Mouse (Mus musculus): ENCODE data around the gene Ppp1cc.
A peak's percentile ranks its signal among the peaks of the same experiment; 100 is the strongest.

The Ppp1cc gene

DNA sequence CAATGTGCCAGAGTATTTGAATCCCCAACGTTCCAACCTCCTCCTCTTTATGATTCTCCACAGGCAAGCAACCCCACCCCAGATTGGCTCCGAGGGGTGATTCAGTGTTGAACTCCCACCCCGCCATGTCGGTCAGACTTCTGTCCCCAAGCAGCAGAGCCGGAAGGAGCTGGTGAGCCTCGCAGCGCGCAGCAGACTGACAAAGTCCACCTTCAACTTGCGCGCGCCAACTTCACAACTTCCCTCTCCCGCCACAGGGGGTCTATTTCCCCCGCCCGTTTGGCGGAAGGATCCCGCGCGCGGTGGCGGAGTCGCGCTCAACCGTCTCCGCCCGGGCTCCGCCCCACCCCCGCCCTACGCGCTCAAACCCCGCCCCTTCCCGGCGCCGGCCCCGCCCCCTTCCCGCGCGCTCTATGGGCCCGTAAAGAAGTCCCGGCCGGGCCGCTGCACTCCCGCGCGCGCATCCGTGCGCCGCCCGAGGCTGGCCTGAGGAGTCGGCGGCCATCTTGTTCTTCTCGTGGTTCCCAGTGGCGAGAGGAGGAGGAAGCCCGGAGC, at the start of gene Ppp1cc:
Gene Ppp1cc (plus strand): TSS at position 452 of the 555 bp plus-strand sequence.
- DNase-seq (ENCODE audit: low spot score in 2 of 2), result peak; percentile 95

DNA sequence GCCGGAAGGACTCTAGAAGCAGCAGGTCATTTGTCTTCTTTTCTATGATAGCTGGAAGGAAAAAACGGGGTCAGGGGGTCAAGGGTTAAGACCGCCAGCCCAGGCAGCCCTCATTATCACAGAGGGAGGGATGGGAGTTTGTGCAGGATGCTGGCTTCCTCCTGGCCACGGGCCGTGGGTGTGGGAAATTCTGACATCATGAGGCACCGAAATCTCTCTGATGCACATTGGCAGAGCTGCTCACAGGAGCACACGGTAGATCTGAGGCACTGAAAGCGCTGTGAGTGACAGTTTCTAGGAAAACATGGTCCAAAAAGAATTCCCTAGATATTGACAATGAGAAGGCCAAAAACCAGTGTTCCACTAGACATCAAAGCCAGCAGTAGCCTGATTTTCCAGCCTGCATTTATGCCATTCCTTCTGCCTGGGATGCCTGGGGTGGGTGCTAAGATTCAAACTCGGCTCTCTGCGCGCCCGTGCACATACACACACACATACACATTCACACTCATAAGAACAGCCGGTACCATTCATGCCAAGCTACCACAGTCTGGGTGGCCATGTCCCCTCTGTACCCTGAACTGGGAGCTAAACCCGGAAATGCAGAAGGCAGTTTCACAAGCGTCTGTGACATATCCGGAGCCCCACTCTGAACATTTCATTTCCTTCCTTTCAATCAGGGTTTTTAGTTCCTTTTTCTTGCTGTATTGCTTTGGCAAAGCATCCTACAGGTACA, 48.6 kb upstream of the Ppp1cc start:
- DNase-seq (ENCODE audit: low spot score in 2 of 2), result no peak

DNA sequence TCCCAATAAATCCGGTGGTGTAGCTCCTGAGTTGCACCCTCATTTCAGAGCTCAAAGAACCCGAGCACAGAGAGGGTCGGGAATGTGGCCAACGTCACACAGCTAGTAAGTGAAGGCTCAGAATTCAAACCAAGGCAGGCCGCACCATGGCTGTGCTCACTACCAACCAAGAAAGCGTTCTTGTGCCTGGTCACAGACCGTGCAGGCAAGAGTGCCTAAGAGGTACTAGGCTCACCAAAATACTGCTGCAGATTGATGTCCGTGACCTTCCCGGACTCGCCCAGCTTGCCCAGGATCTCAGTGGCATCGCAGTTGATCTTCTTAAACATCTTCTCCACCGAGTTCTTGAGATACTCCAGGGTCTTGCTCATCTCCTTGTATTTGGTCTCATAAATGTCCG, 47.5 kb upstream of the Ppp1cc start:
- no peak for DNase-seq (ENCODE audit: low spot score in 2 of 2)

DNA sequence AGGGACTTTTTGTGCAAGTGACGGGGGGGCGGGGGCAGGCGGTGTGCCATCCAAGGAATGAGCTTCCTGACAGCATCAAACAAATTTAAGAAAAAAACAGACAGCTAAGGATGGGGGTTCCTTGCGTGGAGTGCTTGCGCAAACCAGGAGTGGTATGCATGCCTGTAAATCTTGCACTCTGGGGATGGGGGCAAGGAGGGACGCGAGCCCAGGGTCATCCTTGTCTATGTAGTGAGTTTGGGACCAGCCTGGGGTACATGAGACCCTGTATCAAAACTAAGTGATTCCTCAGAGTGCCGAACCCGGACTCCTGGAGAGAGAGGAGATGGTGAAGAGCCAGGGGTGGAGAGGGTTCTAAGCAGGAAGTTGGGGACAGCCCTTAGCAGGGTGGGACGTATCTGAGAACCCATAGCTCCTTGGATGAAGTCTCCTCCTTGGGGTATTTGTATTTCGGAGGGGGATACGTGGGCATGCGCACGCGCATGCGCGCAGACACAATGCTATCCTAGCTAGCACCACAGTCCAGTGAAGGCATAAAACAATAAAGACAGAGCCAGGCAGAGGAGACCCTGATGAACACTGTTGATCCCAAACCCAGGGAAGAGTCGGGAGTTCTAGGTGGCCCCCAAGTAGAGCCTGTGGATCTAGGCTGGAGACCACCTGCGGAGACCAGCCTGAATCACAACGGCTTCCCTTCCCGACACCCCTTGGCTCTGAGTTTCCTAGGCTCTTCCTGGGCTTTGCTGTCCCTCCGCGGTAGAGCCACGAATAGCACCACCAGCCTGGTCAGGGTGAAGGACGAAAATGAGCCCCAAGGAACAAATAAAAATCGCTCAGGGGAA, 46.8 kb upstream of the Ppp1cc start:
- no peak for DNase-seq (ENCODE audit: low spot score in 2 of 2)

DNA sequence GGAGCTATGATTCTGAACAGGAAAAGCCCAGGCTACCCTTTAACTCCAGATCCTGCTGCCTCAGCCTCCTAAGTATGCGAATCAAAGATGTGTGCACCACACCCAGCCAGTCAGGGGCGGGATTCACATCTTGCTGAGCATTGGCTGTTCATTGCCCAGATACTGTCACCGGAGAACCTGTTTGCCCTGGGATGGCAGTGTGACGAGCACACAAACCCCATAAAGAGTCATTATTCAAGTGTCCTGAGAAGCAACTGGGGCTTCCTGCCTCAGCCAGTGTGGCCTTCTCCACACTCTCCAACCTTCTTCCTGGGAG, 46.2 kb upstream of the Ppp1cc start:
- no peak for DNase-seq (ENCODE audit: low spot score in 2 of 2)

DNA sequence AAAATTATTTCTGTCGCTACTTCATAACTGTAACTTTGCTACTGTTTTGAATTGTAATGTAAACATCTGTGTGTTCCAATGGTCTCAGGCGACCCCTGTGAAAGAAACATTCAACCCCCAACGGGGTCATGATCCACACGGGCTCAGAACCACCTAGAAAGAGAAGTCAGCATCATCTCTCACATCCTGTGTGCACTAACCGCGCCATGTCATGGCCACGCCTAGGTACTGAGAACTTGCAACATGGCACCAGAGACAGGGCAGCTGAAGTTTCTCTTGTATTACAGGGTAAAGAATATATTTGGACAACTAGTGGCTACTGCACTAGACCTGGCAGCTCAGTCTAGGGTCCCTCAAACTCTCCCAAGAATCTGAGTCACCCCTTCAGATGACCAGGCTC, 44.6 kb upstream of the Ppp1cc start:
- no peak for DNase-seq (ENCODE audit: low spot score in 2 of 2)

DNA sequence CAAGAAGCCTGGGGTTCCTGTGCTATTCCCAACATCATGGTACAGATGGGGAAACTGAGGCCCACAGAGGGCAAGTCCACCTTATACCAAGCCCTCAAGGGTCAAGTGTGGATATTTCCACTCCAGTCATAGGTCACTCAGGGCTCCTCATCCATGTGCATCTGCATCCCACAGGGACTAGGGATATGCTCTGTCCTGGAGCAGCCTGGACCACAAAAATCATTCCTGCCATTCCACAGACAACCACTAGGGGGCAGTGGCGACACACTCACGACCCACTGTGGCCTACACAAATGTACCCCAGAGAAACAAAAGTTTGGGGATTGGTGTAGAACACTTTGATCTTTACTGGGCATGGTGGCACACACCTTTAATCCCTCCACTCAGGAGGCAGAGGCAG, 43.9 kb upstream of the Ppp1cc start:
- peak in 1 of 2 experiments; percentile 62 for DNase-seq (ENCODE audit: low spot score in 2 of 2)

DNA sequence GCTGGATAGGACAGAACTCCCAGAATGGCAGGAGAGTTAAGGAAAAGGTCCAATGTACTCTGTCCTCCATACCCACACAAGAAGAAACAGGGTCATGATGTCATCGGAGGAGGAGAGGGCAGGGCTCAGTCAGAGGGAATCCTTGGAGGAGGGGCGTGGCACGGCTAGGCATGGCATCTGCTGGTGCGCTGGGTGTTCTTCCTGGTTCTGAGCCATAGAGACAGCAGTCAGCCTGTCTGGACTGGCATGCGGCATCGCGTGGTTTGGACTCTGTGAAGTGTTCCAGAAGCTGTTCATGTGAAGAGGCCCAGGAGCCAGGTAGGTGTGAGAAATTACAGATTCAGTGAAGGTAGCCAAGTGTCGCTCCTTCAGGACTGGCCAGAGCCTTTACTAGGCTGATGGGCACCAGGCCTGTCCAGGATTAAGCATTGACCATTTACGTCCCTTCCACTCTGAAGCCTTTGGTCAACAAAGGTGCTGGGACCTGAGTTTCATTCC, 42.8 kb upstream of the Ppp1cc start:
- DNase-seq (ENCODE audit: low spot score in 2 of 2), result no peak

DNA sequence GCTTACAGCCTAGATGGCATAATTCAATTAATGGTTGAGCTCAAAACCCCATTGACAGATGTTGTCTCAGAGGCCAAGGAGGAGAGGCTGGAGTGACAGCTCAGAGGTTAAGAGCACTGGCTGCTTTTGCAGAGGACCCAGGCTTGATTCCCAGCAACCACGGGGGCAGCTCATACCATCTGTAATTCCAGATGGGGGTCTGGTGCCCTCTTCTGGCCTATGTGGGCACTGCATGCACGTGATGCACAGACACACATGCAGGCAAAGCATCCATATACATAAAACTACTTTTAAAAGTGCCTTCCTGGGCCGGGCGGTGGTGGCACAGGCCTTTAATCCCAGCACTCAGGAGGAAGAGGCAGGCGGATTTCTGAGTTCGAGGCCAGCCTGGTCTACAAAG, 41.8 kb upstream of the Ppp1cc start:
- no peak for DNase-seq (ENCODE audit: low spot score in 2 of 2)

DNA sequence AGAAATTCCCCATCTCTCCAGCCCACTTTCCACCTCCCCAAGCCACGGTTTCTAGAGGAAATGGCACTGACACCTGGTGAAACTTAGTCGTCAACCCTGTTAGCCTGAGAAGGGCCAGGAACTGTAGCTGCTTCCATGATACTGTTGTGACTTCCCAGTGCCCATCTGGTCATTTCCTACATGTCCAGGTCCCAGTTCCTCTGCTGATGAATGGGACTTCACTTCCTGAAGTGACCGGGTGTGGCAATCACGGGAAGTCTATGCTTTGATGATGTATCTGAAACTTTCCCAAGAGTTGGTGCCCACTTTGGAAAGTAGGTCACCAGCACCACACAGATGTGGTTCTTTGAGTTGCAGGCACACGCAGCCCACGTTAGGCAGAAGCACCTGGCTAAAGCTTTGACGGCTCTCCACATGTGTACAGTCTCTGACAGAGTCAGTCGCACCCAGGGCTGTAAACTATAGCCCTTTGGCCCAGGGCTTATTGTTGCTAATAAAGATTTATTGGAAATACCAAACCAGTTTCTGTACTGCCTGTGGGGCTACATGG, 32.8 kb upstream of the Ppp1cc start:
- no peak for DNase-seq (ENCODE audit: low spot score in 2 of 2)

DNA sequence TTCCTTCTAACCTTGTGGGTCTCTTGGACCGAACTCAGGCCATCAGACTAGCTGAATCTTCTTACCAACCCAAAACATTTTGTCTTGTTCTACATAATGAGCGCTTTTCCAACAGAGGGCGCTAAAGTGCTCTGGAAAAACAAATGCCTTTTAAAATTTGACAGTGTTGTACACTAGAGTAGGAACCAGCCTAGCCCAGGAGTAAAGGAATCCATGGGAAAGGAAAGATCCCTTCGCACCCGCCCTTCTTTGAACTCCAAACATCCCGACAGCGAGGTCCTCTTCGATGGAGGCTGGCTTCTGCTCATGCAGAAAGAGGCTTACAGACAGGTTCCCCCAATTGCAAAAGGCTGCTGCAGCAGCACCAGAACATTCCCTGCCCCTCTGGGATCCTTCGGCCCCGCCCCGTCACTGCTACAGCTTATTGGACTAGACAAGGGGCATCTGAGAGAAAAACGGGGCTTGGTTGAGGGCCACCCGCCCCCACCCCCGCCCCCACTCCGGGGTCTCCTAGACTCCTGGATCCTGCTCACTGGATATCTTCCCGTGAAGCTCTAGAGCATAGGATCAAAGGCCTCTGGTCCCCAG, 28.9 kb upstream of the Ppp1cc start:
- DNase-seq (ENCODE audit: low spot score in 2 of 2), result peak; percentile 81 to 87

DNA sequence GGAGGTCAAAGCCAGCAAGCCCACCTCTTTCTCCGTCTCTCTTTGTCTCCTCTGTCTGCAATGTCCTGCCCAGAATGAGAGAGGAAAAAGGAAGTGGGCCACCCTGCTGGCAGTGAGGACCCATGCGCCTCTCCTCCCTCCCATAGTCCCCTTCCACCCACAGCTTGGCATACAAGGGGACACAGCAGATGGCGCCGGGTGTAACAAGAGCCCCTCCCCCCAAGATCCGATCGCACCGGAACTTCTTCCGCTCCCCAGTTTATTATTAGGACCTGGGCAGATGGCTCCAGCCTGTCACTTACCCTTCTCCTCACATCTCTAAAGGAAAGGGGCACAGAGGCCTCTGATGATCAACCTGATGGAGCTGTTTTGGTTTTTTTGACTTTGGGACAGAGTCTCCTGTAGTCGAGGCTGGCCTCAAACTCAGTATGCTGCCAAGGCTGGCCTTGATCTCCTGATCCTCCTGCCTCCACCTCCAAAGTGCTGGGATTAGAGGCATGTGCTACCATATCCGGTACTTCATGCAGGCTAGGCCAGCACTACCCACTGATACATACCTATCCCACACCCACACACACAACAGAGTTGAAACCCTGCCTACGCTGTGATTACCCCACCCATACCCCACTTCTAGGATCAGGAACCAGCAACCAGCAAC, 27.6 kb upstream of the Ppp1cc start:
- DNase-seq (ENCODE audit: low spot score in 2 of 2), result peak; percentile 49 to 59

DNA sequence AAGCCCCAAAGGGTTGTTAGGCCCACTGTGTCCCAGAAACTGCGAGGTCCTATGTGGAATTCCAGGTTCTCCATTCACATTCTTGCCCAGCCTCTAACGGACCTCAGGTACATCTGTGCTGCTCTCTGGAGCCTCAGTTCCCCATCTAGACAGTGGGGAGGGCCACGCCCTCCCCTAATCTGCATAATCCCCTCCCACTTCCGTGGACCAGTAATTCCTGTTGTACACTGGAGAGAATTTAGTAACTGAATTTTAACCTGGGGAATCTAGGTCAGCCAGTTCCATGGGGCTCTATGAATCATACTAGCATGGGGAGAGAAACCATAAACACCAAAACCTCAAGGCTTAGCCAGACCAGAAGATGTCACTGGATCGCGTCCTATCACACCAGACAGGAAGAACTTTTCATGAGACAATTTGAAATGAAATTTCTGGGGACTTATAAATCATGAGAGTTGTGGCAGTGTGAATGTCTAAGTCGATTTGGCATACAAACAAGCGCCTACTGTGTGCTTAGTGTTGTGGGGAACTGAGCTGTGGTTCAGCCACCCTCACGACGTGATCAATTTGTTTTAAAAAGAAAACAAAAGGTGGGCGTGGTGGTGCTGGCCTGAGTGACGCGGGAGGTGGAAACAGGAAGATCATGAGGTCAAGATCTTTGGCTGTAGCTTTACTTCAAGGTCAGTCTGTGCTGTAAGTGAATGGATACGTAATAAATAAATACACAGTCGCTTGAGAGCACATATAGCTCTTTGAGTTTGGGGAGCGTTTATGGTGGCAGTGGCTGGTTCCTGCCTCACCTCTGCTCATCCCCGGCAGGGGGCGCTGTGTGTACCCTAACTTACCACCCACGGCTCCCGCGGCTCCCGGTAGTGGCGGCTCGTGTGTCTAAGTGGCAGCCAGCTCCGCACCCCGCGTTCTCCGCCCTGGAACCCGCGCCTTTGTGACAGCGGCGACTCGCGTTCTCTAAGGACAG, 26.7 kb upstream of the Ppp1cc start:
- DNase-seq (ENCODE audit: low spot score in 2 of 2), result peak; percentile 84 to 92

DNA sequence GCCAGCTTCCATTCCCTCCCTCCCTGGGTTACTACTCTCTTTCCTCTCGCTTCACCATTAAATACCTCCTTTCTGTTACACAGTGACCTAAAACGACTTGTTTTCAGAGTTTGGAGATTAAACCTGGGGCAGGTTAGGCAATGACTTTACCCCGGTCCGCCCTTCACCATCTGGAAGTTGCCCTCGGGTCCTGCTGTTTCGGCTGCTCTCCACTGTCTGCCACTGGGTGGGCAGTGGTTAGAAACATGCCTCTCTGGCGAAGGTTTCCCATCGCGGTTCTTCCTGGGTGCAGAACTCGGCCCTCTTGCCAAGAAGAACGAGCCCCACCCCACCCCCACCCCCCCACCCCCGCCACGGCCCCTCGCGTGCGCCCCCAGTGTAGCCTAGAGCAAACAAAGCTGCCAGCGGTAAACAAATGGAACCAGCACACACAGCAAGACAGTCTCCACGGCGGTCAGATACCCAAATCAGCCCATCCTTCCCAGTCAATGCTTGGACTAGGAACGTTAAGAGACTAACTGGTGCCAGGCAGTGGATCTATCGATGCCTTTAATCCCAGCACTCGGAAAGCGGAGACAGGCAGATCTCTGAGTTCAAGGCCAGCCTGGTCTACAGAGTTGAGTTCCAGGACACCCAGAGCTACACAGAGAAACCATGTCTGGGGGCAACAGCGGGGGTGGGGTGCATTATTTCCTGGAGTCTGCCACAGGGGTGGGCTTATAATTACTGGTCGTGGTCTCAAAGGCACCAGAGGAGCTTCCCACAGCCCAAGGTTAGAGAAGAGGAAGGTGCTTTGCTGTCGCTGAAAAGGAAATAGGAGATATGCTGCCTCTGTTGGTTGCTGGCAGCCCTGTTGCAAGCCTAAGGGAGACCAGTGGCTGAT, 25.7 kb upstream of the Ppp1cc start:
- no peak for DNase-seq (ENCODE audit: low spot score in 2 of 2)

DNA sequence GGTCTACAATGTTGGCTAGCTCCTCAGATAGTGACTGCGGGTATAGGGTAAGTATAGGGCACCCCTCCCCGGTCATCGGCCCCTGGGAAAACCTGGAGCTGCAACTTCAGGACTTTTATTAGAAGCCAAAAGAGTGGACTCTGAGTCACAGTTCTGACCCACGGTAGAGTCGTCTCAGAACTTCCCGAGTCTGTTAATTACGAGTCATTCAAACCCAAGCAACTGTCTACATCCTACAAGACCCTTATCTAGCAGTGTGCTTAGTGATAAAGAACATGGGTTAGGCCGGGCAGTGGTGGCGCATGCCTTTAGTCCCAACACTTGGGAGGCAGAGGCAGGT, 25.1 kb upstream of the Ppp1cc start:
- no peak for DNase-seq (ENCODE audit: low spot score in 2 of 2)

DNA sequence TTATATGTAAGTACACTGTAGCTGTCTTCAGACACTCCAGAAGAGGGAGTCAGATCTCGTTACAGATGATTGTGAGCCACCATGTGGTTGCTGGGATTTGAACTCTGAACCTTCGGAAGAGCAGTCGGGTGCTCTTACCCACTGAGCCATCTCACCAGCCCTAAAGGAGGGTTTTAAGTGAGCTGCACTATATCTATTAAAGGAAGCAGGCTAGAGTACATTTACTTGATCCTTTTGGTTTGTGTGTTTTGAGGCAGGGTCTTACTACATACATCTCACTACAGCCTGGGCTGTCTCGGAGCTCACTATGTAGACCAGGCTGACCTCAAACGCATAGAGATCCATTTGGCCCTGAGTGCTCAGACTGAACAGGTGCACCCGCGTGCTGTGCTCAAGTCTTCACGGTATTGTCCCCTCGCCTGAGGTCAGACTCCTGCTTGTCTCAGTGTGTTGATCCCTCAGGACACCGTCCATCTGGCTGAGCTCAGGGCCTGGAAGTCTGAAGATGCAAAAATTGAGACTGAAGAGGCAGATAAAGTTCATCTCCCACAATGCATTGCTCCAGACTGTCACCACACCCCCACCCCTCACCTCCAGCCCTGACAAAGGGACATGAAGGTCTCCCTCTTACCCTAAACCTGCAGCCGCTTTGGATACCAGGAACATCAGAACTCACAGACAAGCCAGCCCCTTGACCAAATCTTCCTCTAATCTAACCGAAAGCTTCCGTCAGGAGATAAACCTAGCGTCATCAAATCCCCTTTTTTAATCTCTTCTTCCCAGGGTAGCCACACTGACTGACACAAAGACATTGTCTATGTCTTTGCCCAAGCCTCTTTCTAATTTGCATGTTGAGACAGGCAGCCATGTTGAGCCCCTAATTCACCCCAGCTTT, 23.4 kb upstream of the Ppp1cc start:
- DNase-seq (ENCODE audit: low spot score in 2 of 2), result no peak

DNA sequence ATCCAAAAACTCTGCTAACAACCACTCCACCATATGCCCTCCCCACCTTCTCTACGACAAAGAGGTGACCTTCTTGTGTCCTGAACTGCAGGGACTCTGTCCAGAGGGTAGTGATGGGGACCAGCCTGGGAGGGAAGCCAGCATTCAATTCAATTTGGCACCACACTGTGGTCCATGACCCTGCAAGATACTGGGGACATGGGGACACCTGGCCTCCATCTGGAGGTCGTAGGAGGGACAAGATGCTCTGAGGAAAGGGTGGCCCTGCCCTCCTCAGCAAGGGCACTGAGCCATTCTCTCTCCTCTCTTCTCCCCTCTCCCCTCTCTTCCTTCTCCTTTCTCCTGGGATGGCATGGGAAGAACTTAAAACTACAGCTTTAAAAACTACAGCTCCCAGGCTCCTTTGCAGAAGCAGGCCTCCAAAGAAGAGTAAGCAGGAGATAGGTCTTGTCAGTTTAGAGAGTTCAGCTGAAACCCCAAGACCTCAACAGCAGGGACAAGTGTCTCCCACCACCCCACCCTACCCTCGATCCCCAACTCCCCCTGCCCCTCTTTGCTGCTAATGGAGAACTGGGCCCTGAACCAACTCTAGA, 22.7 kb upstream of the Ppp1cc start:
- no peak for DNase-seq (ENCODE audit: low spot score in 2 of 2)

Data from right cerebral cortex, postnatal 10 days (tissue).